Mouse (Mus musculus): ENCODE results near the gene Pou2f1. TPM values are rescaled to one million over a fixed set of nuclear protein-coding genes. Genes with fewer than 3 reads are reported as not detected.

The Pou2f1 gene
- polyA plus RNA-seq, 1 experiment = 47.7 TPM

DNA sequence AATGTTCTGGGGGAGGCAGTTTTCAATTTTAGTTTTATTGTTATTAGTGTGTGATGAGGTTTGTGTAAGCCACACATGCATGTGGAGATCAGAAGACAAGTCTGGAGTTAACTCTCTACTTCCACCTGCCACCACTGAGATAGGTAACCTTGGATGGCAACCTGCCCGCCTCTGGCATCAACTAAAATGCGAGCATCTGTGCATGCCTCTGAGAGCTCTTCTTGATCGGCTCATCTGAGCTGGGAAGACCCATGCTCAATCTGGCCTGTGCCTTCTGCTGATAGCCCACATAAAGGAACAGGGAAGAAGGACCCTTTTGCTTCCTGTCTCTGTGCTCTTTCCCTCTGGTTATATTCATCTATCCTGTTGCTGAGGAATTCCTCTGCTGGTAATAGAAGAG is 93.0 kb downstream of the Pou2f1 start:
- Histone ChIP-seq H3K36me3 (ENCODE audit: control insufficient read depth, insufficient read depth, low read length, poor library complexity, severe bottlenecking) (peaks cover 38% of the 10 kb centered on the region), H3K9me3 (replicated peaks; ENCODE audit: control insufficient read depth, insufficient read depth, low read length, poor library complexity, severe bottlenecking) (no peaks in the 10 kb centered on the region)
- TF ChIP-seq POLR2A (IDR thresholded peaks at IDR 0.05; ENCODE audit: insufficient read depth, low read length) (no peak), EP300 (IDR thresholded peaks at IDR 0.05; ENCODE audit: insufficient read depth, low read depth, low read length) (no peak), CTCF (IDR thresholded peaks at IDR 0.05; ENCODE audit: low read depth, low read length) (no peak)

DNA sequence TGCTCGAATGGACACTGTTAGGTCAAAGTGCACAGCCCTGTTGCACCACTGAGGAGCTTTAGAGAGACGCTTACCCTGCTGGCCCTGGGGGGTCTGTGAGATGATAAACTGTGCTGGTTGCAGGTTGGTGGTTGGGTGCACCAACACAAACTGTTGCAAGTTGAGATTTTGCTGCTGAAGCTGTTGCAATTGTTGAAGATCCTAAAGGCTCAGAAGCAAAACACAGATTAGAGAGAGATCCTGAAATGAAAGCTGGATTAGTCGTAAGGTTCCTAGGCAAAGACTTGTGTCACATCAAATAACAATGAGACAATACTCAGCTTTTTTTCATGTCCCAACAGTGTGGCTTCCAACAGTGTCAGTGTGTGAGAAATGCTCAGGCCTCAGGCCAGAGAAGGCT is 93.7 kb downstream of the Pou2f1 start:
- H3K36me3 ChIP-seq (ENCODE audit: control insufficient read depth, insufficient read depth, low read length, poor library complexity, severe bottlenecking) = peaks cover 38% of the 10 kb centered on the region
- H3K27ac ChIP-seq (ENCODE audit: insufficient read depth, low read length) = no peak overlapping the region
- H3K9me3 ChIP-seq (replicated peaks; ENCODE audit: control insufficient read depth, insufficient read depth, low read length, poor library complexity, severe bottlenecking) = no peaks in the 10 kb centered on the region
- TF ChIP-seq POLR2A (IDR thresholded peaks at IDR 0.05; ENCODE audit: insufficient read depth, low read length) (no peak), CTCF (IDR thresholded peaks at IDR 0.05; ENCODE audit: low read depth, low read length) (no peak), EP300 (IDR thresholded peaks at IDR 0.05; ENCODE audit: insufficient read depth, low read depth, low read length) (no peak)
- H3K9ac ChIP-seq (ENCODE audit: low read depth, poor library complexity, severe bottlenecking) = no peak overlapping the region
- no peak overlapping the region for H3K4me3 ChIP-seq (ENCODE audit: low read depth, low read length)
- no peaks in the 10 kb centered on the region for H3K27me3 ChIP-seq (ENCODE audit: control insufficient read depth, insufficient read depth, low read length, poor library complexity, severe bottlenecking)
- no peaks in the 10 kb centered on the region for H3K4me1 ChIP-seq (ENCODE audit: control insufficient read depth, insufficient read depth, low read length)

More for the DNA sequence above, 93.0 kb downstream of the Pou2f1 start:
- Histone ChIP-seq H3K27ac (ENCODE audit: insufficient read depth, low read length) (no peak overlapping the region), H3K27me3 (ENCODE audit: control insufficient read depth, insufficient read depth, low read length, poor library complexity, severe bottlenecking) (no peaks in the 10 kb centered on the region), H3K4me3 (ENCODE audit: low read depth, low read length) (no peak overlapping the region), H3K9ac (ENCODE audit: low read depth, poor library complexity, severe bottlenecking) (no peak overlapping the region), H3K4me1 (ENCODE audit: control insufficient read depth, insufficient read depth, low read length) (no peaks in the 10 kb centered on the region)

DNA sequence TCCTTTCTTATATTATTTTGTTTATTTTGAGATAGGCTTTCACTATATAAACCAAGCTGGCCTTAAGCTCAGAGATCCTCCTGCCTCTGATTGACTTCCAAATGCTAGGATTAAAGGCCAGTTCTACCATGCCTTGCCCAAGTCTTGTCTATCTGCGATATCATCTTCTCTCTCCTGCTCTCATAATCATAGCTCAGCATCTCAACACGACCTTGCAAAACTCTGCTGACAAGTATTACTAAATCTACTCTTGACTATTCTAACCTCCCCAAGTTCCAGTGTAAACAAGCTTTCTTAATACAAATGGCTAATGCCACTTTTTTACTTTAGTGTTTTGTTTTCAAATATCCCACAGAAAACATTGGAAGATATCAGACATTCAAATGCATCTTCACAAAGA is 94.3 kb downstream of the Pou2f1 start:
- Histone ChIP-seq H3K36me3 (ENCODE audit: control insufficient read depth, insufficient read depth, low read length, poor library complexity, severe bottlenecking) (peaks cover 41% of the 10 kb centered on the region), H3K9ac (ENCODE audit: low read depth, poor library complexity, severe bottlenecking) (no peak overlapping the region), H3K4me3 (ENCODE audit: low read depth, low read length) (no peak overlapping the region), H3K4me1 (ENCODE audit: control insufficient read depth, insufficient read depth, low read length) (no peaks in the 10 kb centered on the region), H3K9me3 (replicated peaks; ENCODE audit: control insufficient read depth, insufficient read depth, low read length, poor library complexity, severe bottlenecking) (no peaks in the 10 kb centered on the region), H3K27ac (ENCODE audit: insufficient read depth, low read length) (no peak overlapping the region), H3K27me3 (ENCODE audit: control insufficient read depth, insufficient read depth, low read length, poor library complexity, severe bottlenecking) (no peaks in the 10 kb centered on the region)
- TF ChIP-seq CTCF (IDR thresholded peaks at IDR 0.05; ENCODE audit: low read depth, low read length) (no peak), EP300 (IDR thresholded peaks at IDR 0.05; ENCODE audit: insufficient read depth, low read depth, low read length) (no peak), POLR2A (IDR thresholded peaks at IDR 0.05; ENCODE audit: insufficient read depth, low read length) (no peak)

DNA sequence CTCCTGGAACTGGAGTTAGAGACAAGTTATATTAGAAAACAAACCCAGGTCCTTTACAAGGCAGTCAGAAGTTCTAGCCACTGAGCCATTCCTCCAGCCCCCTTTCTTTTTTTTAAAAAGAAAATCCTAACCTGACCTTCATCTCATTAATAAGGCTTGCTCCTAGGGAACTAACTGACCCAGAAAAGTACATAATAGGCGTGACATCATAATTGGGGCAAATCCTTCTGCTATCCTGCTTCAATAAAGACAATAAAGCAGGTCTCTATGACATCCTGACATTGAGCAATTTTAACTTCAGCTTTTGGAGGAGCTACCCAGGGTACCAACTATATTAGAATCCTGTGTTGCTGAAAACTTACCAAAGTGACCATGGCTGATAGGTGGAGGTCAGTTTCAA is 98.9 kb downstream of the Pou2f1 start:
- H3K9me3 ChIP-seq (replicated peaks; ENCODE audit: control insufficient read depth, insufficient read depth, low read length, poor library complexity, severe bottlenecking) = no peaks in the 10 kb centered on the region
- no peaks in the 10 kb centered on the region for H3K27me3 ChIP-seq (ENCODE audit: control insufficient read depth, insufficient read depth, low read length, poor library complexity, severe bottlenecking)
- H3K36me3 ChIP-seq (ENCODE audit: control insufficient read depth, insufficient read depth, low read length, poor library complexity, severe bottlenecking) = peaks cover 53% of the 10 kb centered on the region
- H3K4me3 ChIP-seq (ENCODE audit: low read depth, low read length) = no peak overlapping the region
- TF ChIP-seq CTCF (IDR thresholded peaks at IDR 0.05; ENCODE audit: low read depth, low read length) (no peak), EP300 (IDR thresholded peaks at IDR 0.05; ENCODE audit: insufficient read depth, low read depth, low read length) (no peak), POLR2A (IDR thresholded peaks at IDR 0.05; ENCODE audit: insufficient read depth, low read length) (no peak)
- H3K27ac ChIP-seq (ENCODE audit: insufficient read depth, low read length) = no peak overlapping the region
- no peak overlapping the region for H3K9ac ChIP-seq (ENCODE audit: low read depth, poor library complexity, severe bottlenecking)
- no peaks in the 10 kb centered on the region for H3K4me1 ChIP-seq (ENCODE audit: control insufficient read depth, insufficient read depth, low read length)

DNA sequence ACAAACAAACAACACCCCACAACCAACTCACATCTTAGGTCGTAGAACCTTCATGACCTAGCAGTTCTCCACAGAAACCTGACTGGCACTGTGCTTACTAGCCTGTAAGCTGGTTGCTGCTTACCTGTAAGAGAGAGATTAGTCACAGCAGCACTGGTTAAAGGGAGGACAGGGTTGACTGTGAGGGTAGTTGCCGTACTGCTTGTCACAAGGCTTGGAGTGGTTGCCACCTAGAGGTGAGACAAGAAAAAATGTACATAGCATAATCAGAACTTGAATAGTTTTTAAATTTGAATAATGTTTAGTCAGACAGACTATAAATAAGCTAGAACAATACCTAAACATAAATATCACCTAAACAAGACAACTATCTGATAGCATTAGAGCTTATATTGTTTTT is 110.8 kb downstream of the Pou2f1 start:
- Histone ChIP-seq H3K36me3 (ENCODE audit: control insufficient read depth, insufficient read depth, low read length, poor library complexity, severe bottlenecking) (peaks cover 30% of the 10 kb centered on the region), H3K27me3 (ENCODE audit: control insufficient read depth, insufficient read depth, low read length, poor library complexity, severe bottlenecking) (no peaks in the 10 kb centered on the region), H3K4me1 (ENCODE audit: control insufficient read depth, insufficient read depth, low read length) (no peaks in the 10 kb centered on the region), H3K27ac (ENCODE audit: insufficient read depth, low read length) (no peak overlapping the region), H3K9me3 (replicated peaks; ENCODE audit: control insufficient read depth, insufficient read depth, low read length, poor library complexity, severe bottlenecking) (no peaks in the 10 kb centered on the region), H3K9ac (ENCODE audit: low read depth, poor library complexity, severe bottlenecking) (no peak overlapping the region), H3K4me3 (ENCODE audit: low read depth, low read length) (no peak overlapping the region)
- no peak for TF ChIP-seq EP300 (IDR thresholded peaks at IDR 0.05; ENCODE audit: insufficient read depth, low read depth, low read length)
- no peak for TF ChIP-seq CTCF (IDR thresholded peaks at IDR 0.05; ENCODE audit: low read depth, low read length)
- TF ChIP-seq POLR2A (IDR thresholded peaks at IDR 0.05; ENCODE audit: insufficient read depth, low read length) = no peak

DNA sequence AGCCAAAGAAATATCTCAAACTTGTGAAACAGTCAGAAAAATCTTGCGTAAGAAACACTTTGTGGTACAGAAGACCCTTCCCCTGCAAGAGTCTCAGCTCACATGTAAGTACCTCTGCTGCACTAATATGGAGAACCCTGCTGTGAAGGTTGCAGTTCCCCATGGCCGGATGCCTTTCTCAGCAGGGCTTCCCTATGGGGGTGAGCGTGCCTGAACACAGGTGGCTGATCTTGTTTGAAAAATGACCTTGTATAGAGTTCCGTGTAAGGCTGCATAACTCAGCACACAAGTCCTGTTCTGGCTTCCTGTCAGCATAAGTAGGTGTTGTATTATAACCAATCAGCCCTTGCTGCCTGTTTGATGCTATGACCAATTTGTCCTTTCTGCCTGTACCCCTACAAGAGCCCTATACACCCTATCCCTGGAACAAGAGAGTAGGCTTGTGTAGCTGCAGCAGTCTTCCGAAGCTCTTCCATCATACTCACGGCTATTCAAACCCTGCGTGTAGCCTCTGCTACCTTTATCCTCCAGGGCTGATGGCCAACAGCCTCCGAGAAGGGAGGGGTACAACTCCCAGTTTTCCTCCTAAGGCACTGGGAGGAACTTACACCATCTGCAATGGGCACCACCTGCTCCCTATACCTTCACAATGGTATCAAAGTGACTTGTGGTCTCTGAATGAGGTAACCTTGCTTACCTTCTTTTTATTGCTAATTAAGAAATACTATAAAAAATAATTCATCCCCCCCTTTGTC is 120.2 kb downstream of the Pou2f1 start:
- Histone ChIP-seq H3K4me3 (ENCODE audit: low read depth, low read length) (no peak overlapping the region), H3K27me3 (ENCODE audit: control insufficient read depth, insufficient read depth, low read length, poor library complexity, severe bottlenecking) (no peaks in the 10 kb centered on the region), H3K4me1 (ENCODE audit: control insufficient read depth, insufficient read depth, low read length) (no peaks in the 10 kb centered on the region), H3K27ac (ENCODE audit: insufficient read depth, low read length) (no peak overlapping the region), H3K9ac (ENCODE audit: low read depth, poor library complexity, severe bottlenecking) (no peak overlapping the region), H3K9me3 (replicated peaks; ENCODE audit: control insufficient read depth, insufficient read depth, low read length, poor library complexity, severe bottlenecking) (no peaks in the 10 kb centered on the region), H3K36me3 (ENCODE audit: control insufficient read depth, insufficient read depth, low read length, poor library complexity, severe bottlenecking) (peaks cover 27% of the 10 kb centered on the region)
- TF ChIP-seq CTCF (IDR thresholded peaks at IDR 0.05; ENCODE audit: low read depth, low read length) (no peak), POLR2A (IDR thresholded peaks at IDR 0.05; ENCODE audit: insufficient read depth, low read length) (no peak), EP300 (IDR thresholded peaks at IDR 0.05; ENCODE audit: insufficient read depth, low read depth, low read length) (no peak)
